Mouse (Mus musculus): ENCODE measurements around the gene Gm28710. TPM values are rescaled to one million over a fixed set of nuclear protein-coding genes. Genes with fewer than 3 reads are reported as not detected.

The Gm28710 gene
- total RNA-seq, 1 experiment, result not detected

GRCm38 (mm10) chr5:16919791-16920190 lies 128.2 kb downstream of the Gm28710 start:
- Histone ChIP-seq H3K9ac (ENCODE audit: insufficient read depth, low read depth, low read length, poor library complexity, severe bottlenecking) (no peak overlapping the region), H3K36me3 (ENCODE audit: control insufficient read depth, insufficient read depth, low read length, poor library complexity, severe bottlenecking) (peaks cover 2% of the 10 kb centered on the region; the same call in 1 of the 2 replicates), H3K27ac (ENCODE audit: insufficient read depth, low read depth, low read length, poor library complexity, severe bottlenecking) (no peak overlapping the region), H3K4me3 (ENCODE audit: insufficient read depth in 1 of 2, low read depth in 1 of 2, low read length in 2 of 2, poor library complexity in 1 of 2, severe bottlenecking in 1 of 2) (no peak overlapping the region), H3K4me1 (ENCODE audit: control insufficient read depth in 2 of 2, insufficient read depth in 2 of 2, low read length in 2 of 2, poor library complexity in 1 of 2) (no peaks in the 10 kb centered on the region), H3K9me3 (ENCODE audit: control insufficient read depth, insufficient read depth, low read depth, low read length) (no peaks in the 10 kb centered on the region; the same call in 1 of the 2 replicates)
- TF ChIP-seq ZNF384 (IDR thresholded peaks at IDR 0.05; ENCODE audit: low read depth, low read length) (no peak), HCFC1 (IDR thresholded peaks at IDR 0.05; ENCODE audit: borderline replicate concordance, insufficient read depth, low read length) (no peak), ZC3H11A (IDR thresholded peaks at IDR 0.05; ENCODE audit: borderline replicate concordance, low read depth, low read length) (no peak), CHD2 (IDR thresholded peaks at IDR 0.05; ENCODE audit: low read depth, low read length) (no peak), MAFK (IDR thresholded peaks at IDR 0.05; ENCODE audit: insufficient read depth, low read depth, low read length) (no peak)
- in situ Hi-C loops (cut with MboI; ENCODE audit: low sequenced_read_pairs in 2 of 2, unreplicated experiment in 2 of 2), result no loop called here
- DNase-seq (ENCODE audit: low read depth, low spot score), result no peak

- Histone ChIP-seq H3K27ac (ENCODE audit: insufficient read depth, low read depth, low read length, poor library complexity, severe bottlenecking) (no peak overlapping the region), H3K9ac (ENCODE audit: insufficient read depth, low read depth, low read length, poor library complexity, severe bottlenecking) (no peak overlapping the region), H3K4me1 (ENCODE audit: control insufficient read depth in 2 of 2, insufficient read depth in 2 of 2, low read length in 2 of 2, poor library complexity in 1 of 2) (no peaks in the 10 kb centered on the region), H3K9me3 (ENCODE audit: control insufficient read depth, insufficient read depth, low read depth, low read length) (no peaks in the 10 kb centered on the region; the same call in 1 of the 2 replicates), H3K36me3 (ENCODE audit: control insufficient read depth, insufficient read depth, low read length, poor library complexity, severe bottlenecking) (peaks cover 2% of the 10 kb centered on the region; the same call in 1 of the 2 replicates), H3K4me3 (ENCODE audit: insufficient read depth in 1 of 2, low read depth in 1 of 2, low read length in 2 of 2, poor library complexity in 1 of 2, severe bottlenecking in 1 of 2) (no peak overlapping the region)
- in situ Hi-C loops (cut with MboI; ENCODE audit: low sequenced_read_pairs in 2 of 2, unreplicated experiment in 2 of 2), result no loop called here
- DNase-seq (ENCODE audit: low read depth, low spot score), result no peak
- TF ChIP-seq MAFK (IDR thresholded peaks at IDR 0.05; ENCODE audit: insufficient read depth, low read depth, low read length), result no peak
- no peak for TF ChIP-seq CHD2 (IDR thresholded peaks at IDR 0.05; ENCODE audit: low read depth, low read length)
- no peak for TF ChIP-seq HCFC1 (IDR thresholded peaks at IDR 0.05; ENCODE audit: borderline replicate concordance, insufficient read depth, low read length)
- TF ChIP-seq ZNF384 (IDR thresholded peaks at IDR 0.05; ENCODE audit: low read depth, low read length), result no peak
- TF ChIP-seq ZC3H11A (IDR thresholded peaks at IDR 0.05; ENCODE audit: borderline replicate concordance, low read depth, low read length), result no peak
Measured at GRCm38 (mm10) chr5:16922473-16922872, 130.9 kb downstream of the Gm28710 start.

Other genes starting within 250 kb of the Gm28710 start
- 0.11 TPM in 1 of 2 replicates, not detected in the other for gene Hgf, start 238.3 kb upstream of the Gm28710 start, total RNA-seq (2012; rRNA removed)

Measured in ES-E14 (cell line).